Mouse (Mus musculus) liver, adult 2 months (tissue): Measurements from ENCODE around the gene Atpaf2. TPM values are rescaled to one million over a fixed set of nuclear protein-coding genes. Genes with fewer than 3 reads are reported as not detected.
A peak's percentile ranks its signal among the peaks of the same experiment; 100 is the strongest.

Source experiments
- DNase-seq: peaks from one replicate; pipeline ENCODE4 v3.0.0-alpha.2; 2011; ENCODE audit warnings: low read depth, low spot score; ENCODE audit errors: extremely low read depth
- H3K27ac ChIP-seq: fragments of 200-500 bp; replicated peaks from 2 replicates; pipeline ENCODE4 v1.5.1; 2012; ENCODE audit warnings: low read depth, mild to moderate bottlenecking, control low read depth, inconsistent platforms, low read length; ENCODE audit not compliant: insufficient read depth
- H3K27me3 ChIP-seq: fragments of 200-500 bp; 2 replicates; pipeline ENCODE4 v1.6.1; 2012; ENCODE audit warnings: mild to moderate bottlenecking, moderate library complexity, low read length, inconsistent platforms; ENCODE audit not compliant: control insufficient read depth, insufficient read depth
- H3K36me3 ChIP-seq: fragments of 200-500 bp; 2 replicates; pipeline ENCODE4 v1.6.1; 2012; ENCODE audit warnings: low read length, inconsistent platforms; ENCODE audit not compliant: control insufficient read depth, insufficient read depth
- H3K4me1 ChIP-seq: fragments of 200-500 bp; 2 replicates; pipeline ENCODE4 v1.6.1; 2011; ENCODE audit warnings: low read length; ENCODE audit not compliant: control insufficient read depth, insufficient read depth
- H3K4me3 ChIP-seq: fragments of 200-500 bp; 2 replicates; pipeline ENCODE4 v1.5.1; 2011; ENCODE audit warnings: low read depth, mild to moderate bottlenecking, control low read depth, low read length, moderate library complexity; ENCODE audit not compliant: insufficient read depth
- H3K79me2 ChIP-seq: fragments of 200-500 bp; 2 replicates; pipeline ENCODE4 v1.6.1; 2012; ENCODE audit warnings: inconsistent platforms, mild to moderate bottlenecking, low read length, moderate library complexity; ENCODE audit not compliant: control insufficient read depth, insufficient read depth
- H3K9ac ChIP-seq: fragments of 200-500 bp; 2 replicates; pipeline ENCODE4 v1.6.1; 2012; ENCODE audit warnings: low read depth, mild to moderate bottlenecking, control low read depth, inconsistent platforms, low read length
- CTCF ChIP-seq: fragments of 200-500 bp; IDR thresholded peaks from 2 replicates; pipeline ENCODE4 v1.5.1; 2011; ENCODE audit warnings: low read depth, low read length, control low read depth
- POLR2A ChIP-seq: fragments of 200-500 bp; IDR thresholded peaks from 2 replicates; pipeline ENCODE4 v1.6.1; 2011; ENCODE audit warnings: low read length, control low read depth; ENCODE audit not compliant: insufficient read depth; ENCODE audit errors: extremely low read depth
- WGBS: fragments of 180-500 bp; shearing (Covaris S2); methylation state at CpG from one replicate; pipeline ENCODE4 v1.1.7; 2018; 5-methylcytosine and 5-hydroxymethylcytosine counted together
- polyA plus RNA-seq: library from polyadenylated mRNA; depleted of rRNA; stranded (reverse); fragments of >200 nt; gene quantifications from 2 replicates; pipeline ENCODE4 v1.2.3, GENCODE M21; 2012
- total RNA-seq: library from RNA; depleted of rRNA; stranded (reverse); fragments of >200 nt; gene quantifications from 2 replicates; pipeline ENCODE4 v1.2.3, GENCODE M21; 2014

Gene Atpaf2
- total and polyA plus RNA-seq, 2 experiments, result 15.3 to 23.3 TPM

GRCm38 (mm10) chr11:60360631-60361201 is 57.5 kb downstream of the Atpaf2 start:
- Histone ChIP-seq H3K27ac (no peak overlapping the region), H3K36me3 (no peaks in the 10 kb centered on the region), H3K9ac (no peak overlapping the region), H3K79me2 (no peaks in the 10 kb centered on the region), H3K27me3 (no peaks in the 10 kb centered on the region), H3K4me3 (no peak overlapping the region), H3K4me1 (no peaks in the 10 kb centered on the region)
- WGBS, result 67% methylated on average over 5 of the region's 5 CpGs
- DNase-seq, result no peak
- no peak for TF ChIP-seq CTCF
- no peak for TF ChIP-seq POLR2A

GRCm38 (mm10) chr11:60359936-60360335 is 58.3 kb downstream of the Atpaf2 start:
- WGBS, result 100% methylated on average over 1 of the region's 1 CpGs
- no peak for TF ChIP-seq CTCF
- TF ChIP-seq POLR2A, result no peak
- H3K27ac ChIP-seq, result no peak overlapping the region

GRCm38 (mm10) chr11:60359138-60359537 is 59.1 kb downstream of the Atpaf2 start:
- H3K79me2 ChIP-seq, result no peaks in the 10 kb centered on the region
- H3K27ac ChIP-seq, result no peak overlapping the region
- no peak for DNase-seq
- H3K9ac ChIP-seq, result no peak overlapping the region
- H3K4me1 ChIP-seq, result no peaks in the 10 kb centered on the region
- H3K4me3 ChIP-seq, result no peak overlapping the region
- TF ChIP-seq POLR2A (no peak), CTCF (no peak)
- WGBS, result 76% methylated on average over 5 of the region's 5 CpGs
- H3K36me3 ChIP-seq, result no peaks in the 10 kb centered on the region
- no peaks in the 10 kb centered on the region for H3K27me3 ChIP-seq

More at GRCm38 (mm10) chr11:60359936-60360335, 58.3 kb downstream of the Atpaf2 start:
- no peaks in the 10 kb centered on the region for H3K4me1 ChIP-seq
- DNase-seq, result no peak
- no peaks in the 10 kb centered on the region for H3K79me2 ChIP-seq
- no peaks in the 10 kb centered on the region for H3K27me3 ChIP-seq
- no peak overlapping the region for H3K9ac ChIP-seq
- no peak overlapping the region for H3K4me3 ChIP-seq
- no peaks in the 10 kb centered on the region for H3K36me3 ChIP-seq

GRCm38 (mm10) chr11:60358548-60358947 is 59.7 kb downstream of the Atpaf2 start:
- 71% methylated on average over 7 of the region's 7 CpGs for WGBS
- Histone ChIP-seq H3K4me3 (no peak overlapping the region), H3K4me1 (no peaks in the 10 kb centered on the region), H3K9ac (no peak overlapping the region), H3K27ac (no peak overlapping the region), H3K79me2 (no peaks in the 10 kb centered on the region), H3K36me3 (no peaks in the 10 kb centered on the region), H3K27me3 (no peaks in the 10 kb centered on the region)
- TF ChIP-seq CTCF (no peak), POLR2A (no peak)
- no peak for DNase-seq

DNA sequence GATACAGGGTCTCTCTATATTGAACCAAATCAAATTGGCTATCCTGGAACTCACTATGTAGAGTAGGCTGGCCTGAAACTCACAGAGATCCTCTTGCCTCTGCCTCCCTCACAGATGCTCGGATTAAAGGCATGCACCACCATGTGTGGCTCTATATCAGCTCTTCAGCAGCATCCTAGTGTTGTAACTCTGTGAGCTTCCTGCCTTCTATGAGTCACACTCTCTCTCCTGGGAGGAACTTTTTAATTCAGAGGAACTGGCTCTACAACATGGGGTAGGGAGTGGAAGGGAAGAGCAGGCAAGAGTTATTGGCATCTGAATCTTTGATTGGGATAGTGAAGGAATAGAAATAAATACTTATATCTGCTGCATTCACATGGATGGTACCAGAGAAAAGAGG is 61.1 kb downstream of the Atpaf2 start:
- H3K9ac ChIP-seq, result no peak overlapping the region
- H3K4me3 ChIP-seq, result no peak overlapping the region
- no peaks in the 10 kb centered on the region for H3K36me3 ChIP-seq
- TF ChIP-seq CTCF (no peak), POLR2A (no peak)
- no peaks in the 10 kb centered on the region for H3K4me1 ChIP-seq
- no peaks in the 10 kb centered on the region for H3K79me2 ChIP-seq
- 76% methylated on average over 1 of the region's 1 CpGs for WGBS
- no peaks in the 10 kb centered on the region for H3K27me3 ChIP-seq
- DNase-seq, result no peak
- no peak overlapping the region for H3K27ac ChIP-seq

DNA sequence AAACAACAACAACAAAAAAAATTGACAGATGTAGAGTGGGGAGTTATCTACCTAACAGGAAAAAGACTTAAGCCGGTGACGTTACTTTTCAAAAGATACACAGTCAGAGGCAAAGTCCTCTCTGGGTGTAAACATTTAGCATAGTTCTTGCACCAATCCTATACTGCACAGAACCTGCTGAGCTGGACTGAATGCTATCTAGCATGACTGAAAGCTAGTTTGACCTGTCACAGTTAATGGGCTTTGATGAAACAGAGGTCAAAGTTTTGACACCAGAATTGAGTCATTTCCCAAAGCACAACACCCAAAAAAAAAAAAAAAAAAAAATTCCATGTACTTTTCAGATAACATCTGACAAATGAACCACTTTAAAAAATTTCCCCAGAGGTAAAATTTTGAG is 62.3 kb downstream of the Atpaf2 start:
- Histone ChIP-seq H3K79me2 (no peaks in the 10 kb centered on the region), H3K4me3 (no peak overlapping the region), H3K36me3 (no peaks in the 10 kb centered on the region), H3K27me3 (no peaks in the 10 kb centered on the region), H3K27ac (no peak overlapping the region), H3K9ac (no peak overlapping the region), H3K4me1 (0 out of 2 replicates have a peak, but pooled peaks cover 3% of the 10 kb centered on the region)
- TF ChIP-seq CTCF, result no peak
- TF ChIP-seq POLR2A, result no peak
- 17% methylated on average over 2 of the region's 2 CpGs for WGBS
- DNase-seq, result peak; percentile 67
